Mouse (Mus musculus): ENCODE results near the gene Sult1b1.

- no peak for TF ChIP-seq CTCF (IDR thresholded peaks at IDR 0.05; ENCODE audit: extremely low read depth, insufficient read depth, low read length)
- TF ChIP-seq POLR2A (IDR thresholded peaks at IDR 0.05; ENCODE audit: extremely low read depth, insufficient read depth, low read length), result no peak
Observed at GRCm38 (mm10) chr5:87490771-87491170, 47.2 kb downstream of the Sult1b1 start, which contains the start of gene Ugt2a1.
